32 mouse cellular contexts compared by ENCODE assay signal in the genomic region with DNA sequence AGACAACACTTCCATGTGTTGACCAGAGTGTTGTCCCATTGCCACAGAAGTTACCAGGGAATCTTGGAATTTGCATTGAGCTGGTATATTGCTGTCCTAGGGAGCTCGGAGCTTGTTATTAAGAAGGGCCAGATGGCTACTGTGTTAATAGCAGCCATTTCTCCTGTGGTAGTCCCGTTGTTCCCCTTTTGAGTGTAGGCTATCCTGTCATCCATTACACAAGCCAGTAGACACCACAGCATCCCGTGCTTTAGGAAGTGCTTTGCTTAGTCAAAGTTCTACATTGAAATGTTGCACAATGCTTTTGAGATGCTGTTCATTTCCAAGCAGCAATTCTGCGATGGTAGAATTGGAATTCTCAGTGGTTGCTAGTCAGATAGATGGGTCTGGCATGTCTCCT.
"Had no signal": no experiment of that assay in that cellular context is flagged by ENCODE, and none has a peak within 500 bp of the region (broad histone marks: within the 10 kb centered on the region; RNA-seq: fewer than 3 reads in every experiment).

No protein-coding gene starts in this region.

- H3K36me3 ChIP-seq: lung, embryonic 15.5 days had no signal

- H3K27ac ChIP-seq: limb, embryonic 10.5 days; limb, embryonic 12.5 days; limb, embryonic 13.5 days; limb, embryonic 15.5 days; liver, embryonic 12.5 days; liver, embryonic 13.5 days; liver, embryonic 14.5 days; liver, embryonic 15.5 days; lung, embryonic 15.5 days; macrophage; midbrain, embryonic 10.5 days; midbrain, embryonic 12.5 days; midbrain, embryonic 13.5 days; midbrain, embryonic 15.5 days; neural tube, embryonic 12.5 days had no signal

- DNase-seq: left cerebral cortex, postnatal 4 days; liver; liver, embryonic 13.5 days; liver, postnatal 0 days; lung, adult 18-20 months; lung, adult 2 months; lung, embryonic 14.5 days; lung, postnatal 10 days; lung, postnatal 14 days; lung, postnatal 36 days; lung, postnatal 4 days; midbrain, embryonic 14.5 days had no signal

- H3K4me2 ChIP-seq: limb, embryonic 12.5 days; limb, embryonic 13.5 days; limb, embryonic 15.5 days; liver, embryonic 11.5 days; liver, embryonic 12.5 days; liver, embryonic 13.5 days; liver, embryonic 15.5 days; lung, embryonic 14.5 days; lung, embryonic 15.5 days; midbrain, embryonic 11.5 days; midbrain, embryonic 12.5 days; midbrain, embryonic 13.5 days; midbrain, embryonic 15.5 days; neural tube, embryonic 12.5 days had no signal

- H3K9ac ChIP-seq: limb, embryonic 12.5 days; limb, embryonic 13.5 days; limb, embryonic 15.5 days; liver, embryonic 12.5 days; liver, embryonic 13.5 days; liver, embryonic 14.5 days; liver, embryonic 15.5 days; liver, postnatal 0 days; lung, embryonic 14.5 days; lung, embryonic 15.5 days; midbrain, embryonic 12.5 days; midbrain, embryonic 13.5 days; midbrain, embryonic 15.5 days; neural tube, embryonic 12.5 days had no signal

- H3K9me3 ChIP-seq: limb, embryonic 10.5 days; limb, embryonic 12.5 days; limb, embryonic 13.5 days; limb, embryonic 15.5 days; liver, embryonic 12.5 days; liver, embryonic 13.5 days; liver, embryonic 15.5 days; lung, embryonic 15.5 days; midbrain, embryonic 12.5 days; midbrain, embryonic 13.5 days; midbrain, embryonic 15.5 days had no signal

- H3K27me3 ChIP-seq: limb, embryonic 12.5 days; limb, embryonic 13.5 days; limb, embryonic 15.5 days; liver, embryonic 12.5 days; liver, embryonic 13.5 days; liver, embryonic 15.5 days; lung, embryonic 15.5 days; megakaryocyte, embryonic 14.5 days; midbrain, embryonic 12.5 days; midbrain, embryonic 13.5 days; midbrain, embryonic 15.5 days; neural tube, embryonic 12.5 days had no signal

- ATAC-seq: liver, embryonic 12.5 days; liver, postnatal 0 days; lung, postnatal 0 days; midbrain, embryonic 13.5 days; midbrain, embryonic 15.5 days; midbrain, embryonic 16.5 days had no signal

- H3K4me3 ChIP-seq: limb, embryonic 10.5 days; limb, embryonic 12.5 days; limb, embryonic 13.5 days; limb, embryonic 15.5 days; liver, embryonic 12.5 days; liver, embryonic 13.5 days; liver, embryonic 15.5 days; lung, embryonic 15.5 days; megakaryocyte, embryonic 14.5 days; midbrain, embryonic 10.5 days; midbrain, embryonic 12.5 days; midbrain, embryonic 13.5 days; midbrain, embryonic 15.5 days; myocyte; neural tube, embryonic 12.5 days had no signal

- H3K4me1 ChIP-seq: limb, embryonic 10.5 days; limb, embryonic 12.5 days; limb, embryonic 13.5 days; limb, embryonic 15.5 days; liver, embryonic 12.5 days; liver, embryonic 13.5 days; liver, embryonic 15.5 days; lung, embryonic 15.5 days; megakaryocyte, embryonic 14.5 days; midbrain, embryonic 10.5 days; midbrain, embryonic 12.5 days; midbrain, embryonic 13.5 days; midbrain, embryonic 15.5 days; neural tube, embryonic 12.5 days had no signal
